Mouse (Mus musculus) ES-Bruce4 (cell line): ENCODE data around the gene Sesn3. TPM values are rescaled to one million over a fixed set of nuclear protein-coding genes. Genes with fewer than 3 reads are reported as not detected.

ENCODE experiments used
- H3K27ac ChIP-seq: 2 replicates; pipeline ENCODE4 v1.5.1; 2012; ENCODE audit warnings: low read length, inconsistent platforms; ENCODE audit not compliant: insufficient read depth
- H3K27me3 ChIP-seq: 2 replicates; pipeline ENCODE4 v1.6.1; 2012; ENCODE audit warnings: mild to moderate bottlenecking, low read length, inconsistent platforms; ENCODE audit not compliant: control insufficient read depth, poor library complexity, insufficient read depth, severe bottlenecking
- H3K36me3 ChIP-seq: 2 replicates; pipeline ENCODE4 v1.6.1; 2012; ENCODE audit warnings: inconsistent platforms, mild to moderate bottlenecking, low read length, moderate library complexity; ENCODE audit not compliant: control insufficient read depth, poor library complexity, insufficient read depth, severe bottlenecking
- H3K4me1 ChIP-seq: one replicate; pipeline ENCODE4 v1.8.1; 2011; ENCODE audit warnings: low read length; ENCODE audit not compliant: control insufficient read depth, insufficient read depth
- H3K4me3 ChIP-seq: 2 replicates; pipeline ENCODE4 v1.5.1; 2011; ENCODE audit warnings: low read depth, mild to moderate bottlenecking, low read length
- H3K9ac ChIP-seq: 2 replicates; pipeline ENCODE4 v1.6.1; 2012; ENCODE audit warnings: low read depth, mild to moderate bottlenecking, inconsistent platforms; ENCODE audit not compliant: poor library complexity, severe bottlenecking
- H3K9me3 ChIP-seq: replicated peaks from 2 replicates; pipeline ENCODE4 v1.6.1; 2012; ENCODE audit warnings: mild to moderate bottlenecking, low read length, inconsistent platforms; ENCODE audit not compliant: control insufficient read depth, poor library complexity, insufficient read depth, severe bottlenecking
- CTCF ChIP-seq: IDR thresholded peaks from one replicate; pipeline ENCODE4 v1.8.1; 2011; ENCODE audit warnings: low read depth, low read length
- EP300 ChIP-seq: IDR thresholded peaks from 2 replicates; pipeline ENCODE4 v1.6.1; 2011; ENCODE audit warnings: low read depth, low read length; ENCODE audit not compliant: insufficient read depth
- POLR2A ChIP-seq: IDR thresholded peaks from one replicate; pipeline ENCODE4 v1.8.1; 2011; ENCODE audit warnings: low read length; ENCODE audit not compliant: insufficient read depth
- polyA plus RNA-seq: library from polyadenylated mRNA; stranded (reverse); fragments of >200 nt; gene quantifications from 2 replicates; pipeline ENCODE4 v1.2.4, GENCODE M21; 2011; ENCODE audit warnings: low read depth; ENCODE audit not compliant: missing spikeins, insufficient read depth, insufficient read length

Gene Sesn3
- polyA plus RNA-seq, 1 experiment, result 26.4 TPM

DNA sequence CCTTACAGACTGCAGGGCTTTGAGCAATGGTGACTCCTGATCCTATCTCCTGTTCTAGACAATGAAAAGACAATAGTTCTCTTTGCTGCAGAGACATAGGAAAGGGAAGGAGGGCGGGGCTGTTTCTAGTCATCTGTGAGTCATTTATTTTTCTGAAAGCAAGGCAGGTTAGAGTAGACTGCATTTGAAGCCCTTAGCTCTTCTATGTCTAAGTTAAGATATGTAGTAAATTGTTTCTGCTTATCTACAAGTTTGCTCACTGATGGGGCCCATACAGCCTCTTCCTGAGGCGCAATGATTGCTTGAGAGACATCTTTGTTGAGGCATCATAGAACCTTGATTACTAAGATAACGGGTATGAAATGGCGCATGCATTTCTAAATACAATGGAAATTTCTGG lies 93.0 kb downstream of the Sesn3 start:
- Histone ChIP-seq H3K9ac (no peak overlapping the region), H3K4me3 (no peak overlapping the region), H3K27ac (no peak overlapping the region), H3K27me3 (no peaks in the 10 kb centered on the region), H3K9me3 (no peaks in the 10 kb centered on the region), H3K4me1 (no peaks in the 10 kb centered on the region), H3K36me3 (no peaks in the 10 kb centered on the region)
- no peak for TF ChIP-seq EP300
- no peak for TF ChIP-seq CTCF
- TF ChIP-seq POLR2A, result no peak

DNA sequence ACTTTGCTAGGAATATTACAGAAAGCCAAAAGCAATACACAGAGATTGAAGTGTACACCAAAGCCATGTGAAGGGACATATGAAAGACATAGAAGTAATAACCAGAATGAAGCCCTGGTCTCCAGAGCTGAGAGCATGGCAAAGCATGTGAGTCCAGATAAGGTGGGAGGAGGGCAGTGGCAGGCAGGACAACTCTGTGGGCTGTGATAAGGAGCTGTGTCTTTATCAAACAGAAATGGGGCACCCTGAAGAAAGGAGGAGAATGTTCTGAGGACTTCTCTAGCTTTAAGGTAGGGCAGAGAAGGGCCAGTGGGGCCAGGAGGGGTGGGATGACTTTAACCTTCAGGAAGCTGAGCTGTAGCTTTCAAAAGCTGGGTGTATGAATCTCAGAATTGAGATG lies 94.4 kb downstream of the Sesn3 start:
- Histone ChIP-seq H3K9me3 (no peaks in the 10 kb centered on the region), H3K4me1 (no peaks in the 10 kb centered on the region), H3K36me3 (no peaks in the 10 kb centered on the region), H3K27me3 (no peaks in the 10 kb centered on the region), H3K4me3 (no peak overlapping the region), H3K27ac (no peak overlapping the region), H3K9ac (no peak overlapping the region)
- TF ChIP-seq CTCF (no peak), POLR2A (no peak), EP300 (no peak)

- Histone ChIP-seq H3K36me3 (no peaks in the 10 kb centered on the region), H3K9ac (no peak overlapping the region), H3K9me3 (no peaks in the 10 kb centered on the region), H3K4me1 (no peaks in the 10 kb centered on the region), H3K27me3 (no peaks in the 10 kb centered on the region), H3K27ac (no peak overlapping the region), H3K4me3 (no peak overlapping the region)
- TF ChIP-seq POLR2A (no peak), CTCF (no peak), EP300 (no peak)
Measured at GRCm38 (mm10) chr9:14372440-14372839, 97.6 kb downstream of the Sesn3 start.

- H3K9ac ChIP-seq, result no peak overlapping the region
- H3K27ac ChIP-seq, result no peak overlapping the region
- TF ChIP-seq POLR2A, result no peak
- no peak for TF ChIP-seq EP300
- TF ChIP-seq CTCF, result no peak
- no peaks in the 10 kb centered on the region for H3K4me1 ChIP-seq
- no peaks in the 10 kb centered on the region for H3K36me3 ChIP-seq
- H3K4me3 ChIP-seq, result no peak overlapping the region
- no peaks in the 10 kb centered on the region for H3K9me3 ChIP-seq
- no peaks in the 10 kb centered on the region for H3K27me3 ChIP-seq
Measured at GRCm38 (mm10) chr9:14376149-14376548, 101.3 kb downstream of the Sesn3 start.

- no peaks in the 10 kb centered on the region for H3K27me3 ChIP-seq
- H3K27ac ChIP-seq, result no peak overlapping the region
- no peaks in the 10 kb centered on the region for H3K36me3 ChIP-seq
- H3K9me3 ChIP-seq, result no peaks in the 10 kb centered on the region
- TF ChIP-seq CTCF (no peak), EP300 (no peak), POLR2A (no peak)
- H3K4me1 ChIP-seq, result no peaks in the 10 kb centered on the region
- H3K4me3 ChIP-seq, result no peak overlapping the region
- no peak overlapping the region for H3K9ac ChIP-seq
Measured at GRCm38 (mm10) chr9:14378151-14378550, 103.3 kb downstream of the Sesn3 start.

GRCm38 (mm10) chr9:14379769-14380385 lies 105.0 kb downstream of the Sesn3 start:
- Histone ChIP-seq H3K4me3 (peak overlapping the region; percentile 70), H3K9ac (peak overlapping the region; percentile 51; the same call in 1 of the 2 replicates), H3K9me3 (no peaks in the 10 kb centered on the region), H3K4me1 (no peaks in the 10 kb centered on the region), H3K27me3 (no peaks in the 10 kb centered on the region), H3K27ac (no peak overlapping the region), H3K36me3 (no peaks in the 10 kb centered on the region)
- no peak for TF ChIP-seq CTCF
- TF ChIP-seq POLR2A, result no peak
- no peak for TF ChIP-seq EP300
